Mouse (Mus musculus): Measurements from ENCODE around the gene Gm21915.

DNA sequence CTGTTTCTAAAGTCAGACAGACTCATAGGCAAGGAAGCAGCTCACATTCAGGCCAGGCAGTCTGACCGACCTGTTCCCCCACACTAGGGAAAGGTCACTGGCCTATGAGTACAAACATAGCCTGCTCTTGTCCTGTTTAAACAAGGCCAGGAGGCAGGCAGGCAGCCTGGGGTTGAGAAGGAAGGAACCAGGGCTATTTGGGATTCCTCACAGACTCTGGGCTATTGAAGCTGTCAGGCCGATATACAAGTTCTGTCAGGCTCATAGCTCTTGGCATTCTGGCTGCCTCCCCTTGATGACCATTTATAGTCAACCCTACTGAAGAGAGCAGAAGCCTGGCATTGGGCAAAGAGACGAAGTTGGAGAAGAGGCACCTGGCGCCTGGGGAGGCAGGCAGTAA is 41.2 kb downstream of the Gm21915 start:
- TF ChIP-seq GATA1 (IDR thresholded peaks at IDR 0.05; ENCODE audit: low read length): no peak
- TF ChIP-seq TAL1 (IDR thresholded peaks at IDR 0.05; ENCODE audit: low read length): no peak

Measured in erythroblast, embryonic 14.5 days (primary cell).